Mouse (Mus musculus) heart, adult 8-10 months (tissue): ENCODE measurements around the gene Pear1. TPM values are rescaled to one million over a fixed set of nuclear protein-coding genes. Genes with fewer than 3 reads are reported as not detected.

Experiments
- DNase-seq: peaks from one replicate; pipeline ENCODE4 v3.0.0; 2022; ENCODE audit warnings: low spot score
- total RNA-seq, 4 experiments: library from RNA; stranded (reverse); gene quantifications; 2 replicates each; pipeline ENCODE4 v1.2.4; 2022

Gene Pear1
- total RNA-seq, 4 experiments from 2014 or later, result 14.0 to 19.9 (median 15.4) TPM

DNA sequence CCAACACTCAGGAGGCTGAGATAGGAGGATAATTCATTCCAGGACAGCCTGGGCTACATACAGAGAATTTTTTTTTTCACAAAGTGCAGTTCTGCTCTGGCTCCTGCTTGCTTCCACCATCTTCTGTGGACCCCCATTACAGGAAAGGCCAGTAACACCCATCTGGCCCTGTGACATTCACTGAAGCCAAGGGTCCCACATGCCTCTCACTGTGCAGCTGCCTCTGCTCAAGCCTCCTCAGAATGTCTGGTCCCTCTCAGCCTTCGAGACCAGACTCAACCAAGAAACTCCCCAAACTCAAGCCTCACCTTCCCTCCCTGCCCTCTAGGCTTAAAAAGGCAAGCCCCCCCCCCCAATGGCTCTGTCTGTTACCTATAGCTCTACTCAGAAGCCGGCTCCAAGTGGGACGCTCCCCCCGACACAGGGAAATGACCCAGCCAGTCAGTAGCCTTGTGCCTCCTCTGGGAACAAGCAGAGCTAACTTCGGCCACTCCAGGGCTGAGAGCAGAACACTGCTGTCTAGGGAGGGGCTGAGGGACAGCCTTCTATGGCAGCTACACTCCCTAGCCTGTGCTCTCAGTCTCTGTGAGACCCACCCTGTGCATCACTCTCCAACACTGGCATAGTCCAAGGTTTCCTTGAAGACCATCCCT lies 58.3 kb downstream of the Pear1 start:
- no peak for DNase-seq

- DNase-seq, result peak; percentile 53
These were observed 59.0 kb downstream of the Pear1 start for GRCm38 (mm10) chr3:87765091-87765490.

DNA sequence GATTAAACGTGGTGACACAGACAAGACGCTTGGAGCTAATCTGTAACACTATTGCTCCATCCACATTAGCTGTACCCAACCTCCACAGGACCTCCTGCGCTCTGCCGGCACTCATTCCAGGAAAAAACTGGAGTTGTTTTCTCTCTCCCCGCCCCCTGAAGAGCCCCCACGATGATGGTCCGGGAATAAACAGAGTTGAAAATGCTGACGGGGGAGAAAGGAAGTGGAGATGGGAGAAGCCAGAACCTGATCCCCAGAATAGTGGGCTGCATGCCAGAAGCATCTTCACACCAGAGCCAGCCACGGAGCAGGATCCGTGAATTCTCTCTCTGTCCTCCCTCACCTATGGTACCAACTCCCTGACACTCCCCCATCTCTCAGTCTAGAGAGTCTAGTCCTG lies 59.6 kb downstream of the Pear1 start:
- no peak for DNase-seq

GRCm38 (mm10) chr3:87763683-87764289 lies 60.3 kb downstream of the Pear1 start:
- peak; percentile 85 for DNase-seq

DNA sequence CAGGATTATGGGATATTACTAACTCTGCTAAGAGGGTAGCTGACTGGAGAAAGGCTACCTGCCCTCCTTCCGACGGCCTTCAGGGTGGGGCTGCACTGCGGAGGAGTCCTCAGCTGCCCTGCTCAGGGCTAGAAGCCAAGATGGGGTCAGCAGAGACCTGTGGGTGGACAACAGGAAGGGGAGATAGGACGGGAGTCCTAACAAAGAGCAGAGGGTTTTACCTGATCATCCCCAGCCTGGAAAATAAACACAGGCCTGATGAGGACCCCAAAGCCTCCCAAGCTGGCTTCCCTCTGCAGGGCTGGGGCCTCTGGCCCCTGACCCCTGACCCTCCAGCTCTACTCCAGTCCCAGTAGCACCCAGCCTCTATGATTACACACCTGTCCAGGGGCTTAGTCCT lies 60.9 kb downstream of the Pear1 start:
- no peak for DNase-seq

- DNase-seq, result no peak
These were observed 62.4 kb downstream of the Pear1 start for GRCm38 (mm10) chr3:87761408-87762375.

DNA sequence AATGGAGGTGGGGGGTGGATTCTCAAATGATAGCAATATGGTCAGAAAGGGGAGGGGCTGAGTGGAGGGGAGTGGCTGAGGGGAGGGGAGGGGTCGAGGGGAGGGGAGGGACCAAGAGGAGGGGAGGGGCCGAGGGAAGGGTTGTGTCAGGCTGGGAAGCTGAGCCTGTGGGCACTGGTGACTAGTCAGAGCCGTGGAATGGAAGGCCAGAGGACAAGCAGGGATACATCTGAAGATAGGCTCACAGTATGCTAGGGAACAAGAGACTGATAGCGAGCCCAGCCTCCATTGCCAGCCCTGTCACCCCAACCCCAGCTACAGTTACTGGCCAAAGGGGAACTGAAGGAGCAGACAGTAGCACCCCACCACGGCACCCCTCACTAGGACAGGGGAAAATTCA lies 65.5 kb downstream of the Pear1 start:
- no peak for DNase-seq

GRCm38 (mm10) chr3:87756488-87756887 lies 67.6 kb downstream of the Pear1 start:
- no peak for DNase-seq

DNA sequence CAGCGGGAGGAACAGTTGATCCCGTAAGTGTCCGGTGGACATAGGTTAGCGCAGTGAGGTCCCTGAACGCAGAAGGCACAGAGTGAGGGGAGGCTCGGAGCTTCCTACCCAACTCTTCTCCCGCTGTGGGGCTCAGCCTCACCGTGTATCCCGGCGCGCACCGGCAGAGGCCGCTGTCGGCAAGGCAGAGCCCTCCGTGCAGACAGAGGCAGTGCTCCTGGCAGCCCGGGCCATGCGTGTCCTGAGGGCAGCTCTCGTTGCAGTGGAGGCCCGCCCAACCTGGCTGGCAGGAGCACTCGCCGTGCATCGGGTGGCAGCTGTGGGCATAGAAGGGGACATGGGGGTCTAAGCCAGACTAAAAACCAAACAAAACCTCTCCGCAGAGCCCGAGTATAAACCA lies 68.1 kb downstream of the Pear1 start:
- DNase-seq, result peak; percentile 77

DNA sequence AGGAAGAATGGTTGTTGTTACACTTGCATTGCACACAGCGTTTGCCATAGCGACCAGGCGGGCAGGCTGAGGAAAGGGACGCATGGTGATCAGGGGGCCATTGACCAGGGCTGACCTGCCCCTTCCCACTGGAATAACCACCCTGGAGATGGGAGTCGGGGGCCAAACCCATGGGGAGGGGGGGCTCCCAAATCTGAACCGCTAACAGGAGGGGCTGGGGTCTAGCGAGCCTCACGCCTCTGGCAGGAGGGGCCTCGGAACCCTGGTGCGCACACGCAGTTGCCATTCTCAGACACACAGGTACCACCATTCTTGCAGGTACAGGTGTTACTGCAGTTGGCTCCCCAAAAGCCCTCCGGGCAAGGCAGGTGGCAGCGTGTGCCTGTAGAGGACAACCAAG lies 70.3 kb downstream of the Pear1 start:
- no peak for DNase-seq

DNA sequence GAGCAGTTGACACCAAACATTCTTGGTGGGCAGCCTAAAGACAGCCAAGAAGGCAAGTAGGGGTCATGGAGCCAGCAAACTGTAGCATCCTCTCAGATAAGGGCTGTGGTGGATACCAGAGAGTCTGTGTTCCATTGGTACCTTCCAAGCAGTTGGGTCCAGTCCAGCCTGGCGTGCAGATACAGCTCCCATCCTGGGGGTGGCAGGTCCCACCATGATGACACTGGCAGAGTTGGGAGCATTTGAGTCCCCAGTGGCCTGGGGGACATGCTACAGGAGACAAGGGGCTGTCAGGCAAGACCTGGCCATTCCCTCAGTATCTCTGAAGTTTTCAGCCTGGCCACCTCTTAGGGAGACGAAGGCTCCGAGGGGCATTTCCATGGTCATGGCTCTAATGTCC lies 71.5 kb downstream of the Pear1 start:
- DNase-seq, result no peak

- no peak for DNase-seq
These were observed 74.1 kb downstream of the Pear1 start for GRCm38 (mm10) chr3:87749977-87750376.

- DNase-seq, result peak; percentile 57
These were observed 75.1 kb downstream of the Pear1 start for GRCm38 (mm10) chr3:87749036-87749435.

DNA sequence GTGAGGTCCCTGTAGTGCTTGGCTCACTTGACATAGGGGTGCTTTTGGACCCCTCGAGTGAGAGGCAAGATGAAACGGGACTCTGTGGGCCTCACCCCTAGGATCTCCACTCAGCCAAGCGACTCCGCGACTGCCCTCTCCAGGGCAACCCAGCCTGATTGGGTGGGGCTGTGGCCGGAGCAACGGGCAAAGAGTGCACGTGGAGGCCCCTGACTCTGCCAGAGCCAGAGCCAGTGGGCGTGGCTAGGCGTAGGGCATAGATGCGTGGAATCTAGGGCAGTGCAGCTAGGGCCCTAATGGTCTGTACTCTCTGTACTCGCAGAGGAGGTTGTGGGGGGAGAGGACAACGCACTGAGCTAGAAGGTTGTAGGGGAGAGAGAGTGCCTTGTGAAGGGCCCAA lies 75.7 kb downstream of the Pear1 start, which contains the start of gene Lrrc71:
Gene Lrrc71, minus strand, starts transcription at position 195 of the 400 bp plus-strand sequence.
- DNase-seq, result no peak

GRCm38 (mm10) chr3:87745036-87745659 lies 79.0 kb downstream of the Pear1 start:
- no peak for DNase-seq

DNA sequence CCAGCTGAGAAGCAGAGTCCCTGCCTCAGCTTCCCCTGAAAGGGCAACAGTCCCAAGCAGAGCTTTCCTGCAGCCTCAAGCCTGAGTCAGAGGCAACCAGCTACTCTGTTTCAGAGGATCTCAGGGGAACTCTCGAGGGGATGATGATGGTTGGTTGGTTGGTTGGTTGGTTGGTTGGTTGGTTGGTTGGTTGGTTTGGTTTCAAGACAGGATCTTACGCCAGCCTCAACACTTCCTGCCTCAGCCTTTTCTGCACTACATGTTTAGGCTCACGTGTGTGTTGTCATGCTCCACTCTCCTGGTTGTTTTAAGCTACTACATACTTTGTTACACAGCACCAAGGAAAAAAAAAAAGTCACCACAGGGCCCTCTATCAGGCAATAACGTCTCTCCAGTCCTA lies 80.2 kb downstream of the Pear1 start:
- DNase-seq, result no peak

DNA sequence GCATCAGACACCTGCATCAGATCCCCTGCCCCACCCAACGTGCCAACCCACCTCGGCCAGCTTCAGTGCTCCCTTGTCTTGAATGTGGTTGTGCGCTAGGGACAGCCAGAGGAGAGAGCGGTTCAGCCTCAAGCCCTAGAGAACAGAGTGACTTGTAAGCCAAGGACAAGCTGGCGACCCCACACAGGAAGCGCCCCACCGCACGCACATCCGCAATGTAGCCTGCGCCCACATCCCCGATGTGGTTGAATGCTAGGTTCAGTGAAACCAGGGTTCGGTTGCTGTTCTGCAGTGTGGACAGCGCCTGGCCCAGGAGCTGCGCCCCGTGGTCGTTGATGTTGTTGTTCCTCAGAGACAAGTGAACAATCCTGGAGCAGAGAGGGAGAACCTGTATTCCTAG lies 81.4 kb downstream of the Pear1 start:
- no peak for DNase-seq

- no peak for DNase-seq
These were observed 82.1 kb downstream of the Pear1 start for GRCm38 (mm10) chr3:87742013-87742412.

DNA sequence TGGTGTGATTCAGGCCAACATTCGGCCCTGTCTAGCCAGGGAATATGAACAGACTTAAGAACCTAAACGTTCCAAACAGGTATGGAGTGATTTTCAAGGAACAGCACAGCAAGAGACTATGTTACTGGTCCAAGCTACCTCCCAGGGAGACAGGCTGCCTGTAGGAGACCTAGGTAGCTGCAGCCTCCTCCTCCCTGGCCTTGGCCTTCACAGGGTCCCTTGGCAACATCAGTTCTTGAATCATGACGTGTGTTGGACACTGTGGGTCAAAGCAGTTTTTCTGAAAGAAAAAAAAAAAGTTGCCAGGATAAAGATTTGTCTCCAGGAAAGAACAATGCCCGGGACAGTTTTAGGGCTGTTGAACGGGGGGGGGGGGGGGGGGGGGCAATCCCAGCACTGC lies 85.2 kb downstream of the Pear1 start:
- DNase-seq, result no peak

GRCm38 (mm10) chr3:87735335-87735734 lies 88.8 kb downstream of the Pear1 start:
- DNase-seq, result no peak

DNA sequence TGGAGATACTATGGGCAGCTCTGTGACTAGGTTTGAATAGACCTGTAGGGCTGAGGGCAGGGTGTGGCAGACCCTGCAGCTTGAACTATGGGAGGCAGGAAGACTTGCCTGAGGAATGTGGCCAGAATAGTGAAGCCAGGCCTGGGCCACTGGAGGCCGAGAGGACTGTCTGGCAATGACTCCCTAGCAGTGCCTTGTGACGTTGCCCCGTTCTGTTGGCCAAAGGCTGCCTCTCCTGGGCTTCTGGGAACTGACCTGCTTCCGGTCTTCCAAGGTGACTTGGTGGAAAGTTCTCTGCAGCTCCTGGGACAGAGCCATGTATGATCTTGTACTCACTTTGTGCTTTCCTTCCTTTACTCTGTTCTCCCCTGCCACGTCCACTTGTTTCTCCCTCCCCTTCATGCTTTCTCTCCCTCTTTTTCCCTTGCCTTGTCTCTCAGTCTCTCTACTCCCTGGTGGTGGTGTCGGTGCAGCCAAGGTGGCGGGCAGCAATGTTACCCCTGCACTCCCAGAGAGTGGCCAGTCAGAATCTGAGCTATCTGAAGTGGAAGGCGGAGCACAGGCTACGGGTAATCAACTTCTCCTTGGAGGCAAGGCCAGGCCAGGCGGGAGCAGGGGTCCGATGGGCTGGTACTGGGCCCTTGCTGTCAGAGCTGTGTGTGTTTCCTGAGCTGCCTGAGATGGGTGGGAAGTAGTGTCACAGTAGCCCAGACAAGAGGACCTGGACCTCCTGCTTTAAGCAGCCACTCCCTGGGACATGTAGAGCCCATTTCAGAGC lies 89.9 kb downstream of the Pear1 start:
- DNase-seq, result no peak
